Mouse (Mus musculus) heart, embryonic 15.5 days (tissue): Measurements from ENCODE around the gene Map2k6. TPM values are rescaled to one million over a fixed set of nuclear protein-coding genes. Genes with fewer than 3 reads are reported as not detected.

ENCODE experiments used
- ATAC-seq: fragments of 200-750 bp; cut with Nextera tagmentation; replicated peaks from 2 replicates; pipeline ENCODE4 v1.8.0; 2017; ENCODE audit warnings: low read depth, moderate TSS enrichment; ENCODE audit not compliant: insufficient number of reproducible peaks, insufficient read depth, low FRiP score
- H3K27ac ChIP-seq: fragments of 300-500 bp; sonication (generic); 2 replicates; pipeline ENCODE4 v1.5.1; 2015; ENCODE audit warnings: mild to moderate bottlenecking, inconsistent platforms
- H3K27me3 ChIP-seq: fragments of 300-500 bp; sonication (generic); 2 replicates; pipeline ENCODE4 v1.6.1; 2015; ENCODE audit warnings: inconsistent platforms
- H3K36me3 ChIP-seq: fragments of 300-500 bp; sonication (generic); 2 replicates; pipeline ENCODE4 v1.6.1; 2015; ENCODE audit warnings: mild to moderate bottlenecking, inconsistent platforms
- H3K4me1 ChIP-seq: fragments of 300-500 bp; sonication (generic); replicated peaks from 2 replicates; pipeline ENCODE4 v1.6.1; 2015; ENCODE audit warnings: inconsistent platforms
- H3K4me2 ChIP-seq: fragments of 300-500 bp; sonication (generic); 2 replicates; pipeline ENCODE4 v1.6.1; 2015; ENCODE audit warnings: inconsistent platforms, mild to moderate bottlenecking, moderate library complexity
- H3K4me3 ChIP-seq: fragments of 300-500 bp; sonication (generic); 2 replicates; pipeline ENCODE4 v1.5.1; 2015; ENCODE audit warnings: mild to moderate bottlenecking, inconsistent platforms
- H3K9ac ChIP-seq: fragments of 300-500 bp; sonication (generic); 2 replicates; pipeline ENCODE4 v1.6.1; 2015; ENCODE audit warnings: mild to moderate bottlenecking, inconsistent platforms
- H3K9me3 ChIP-seq: fragments of 300-500 bp; sonication (generic); replicated peaks from 2 replicates; pipeline ENCODE4 v1.6.1; 2016; ENCODE audit warnings: inconsistent platforms
- WGBS: fragments of 180-500 bp; shearing (Covaris S2); methylation state at CpG from one replicate; pipeline ENCODE4 v1.1.7; 2015; ENCODE audit warnings: mixed read lengths; 5-methylcytosine and 5-hydroxymethylcytosine counted together
- polyA plus RNA-seq: library from polyadenylated mRNA; unstranded; fragments of >200 nt; fragmentation: Nextera tagmentation; extraction: Ambion mirVana; gene quantifications from 2 replicates; pipeline ENCODE4 v1.2.1, GENCODE M21; 2015

The Map2k6 gene
- polyA plus RNA-seq, 1 experiment from 2014 or later = 13.5 TPM

DNA sequence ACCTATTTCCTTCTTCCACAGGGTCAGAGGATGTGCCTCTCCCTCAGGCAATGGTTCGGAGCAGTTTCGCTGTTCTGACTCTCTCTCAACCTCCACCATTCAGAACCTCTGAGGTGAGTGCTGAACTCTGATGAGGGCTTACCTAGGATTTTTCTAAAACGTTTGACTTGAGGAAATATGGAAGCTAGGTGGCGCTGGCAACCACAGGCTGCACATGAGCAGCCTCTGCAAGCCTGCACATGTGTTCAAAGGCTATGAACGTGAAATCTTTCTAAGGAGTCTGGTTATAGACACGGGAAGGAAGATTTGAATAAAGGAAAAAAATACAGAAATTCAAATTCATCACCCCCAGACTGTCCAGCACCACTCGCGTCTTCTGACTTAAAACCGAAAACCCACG, 173.6 kb downstream of the Map2k6 start:
- no peak overlapping the region for H3K27ac ChIP-seq
- H3K27me3 ChIP-seq = no peaks in the 10 kb centered on the region
- H3K4me1 ChIP-seq = no peaks in the 10 kb centered on the region
- WGBS = 50% methylated on average over 10 of the region's 10 CpGs
- H3K4me3 ChIP-seq = no peak overlapping the region
- H3K4me2 ChIP-seq = no peak overlapping the region
- H3K36me3 ChIP-seq = no peaks in the 10 kb centered on the region
- H3K9me3 ChIP-seq = no peaks in the 10 kb centered on the region
- no peak overlapping the region for H3K9ac ChIP-seq
- no peak for ATAC-seq

Other genes with a start within 250 kb of the Map2k6 start
- gene Abca9, start 230.9 kb upstream of the Map2k6 start, polyA plus RNA-seq = 3.8 TPM in 2 replicates
- 1.3 and 1.4 TPM in 2 replicates for gene Abca6, start 147.3 kb upstream of the Map2k6 start, polyA plus RNA-seq
- gene Abca5, start 61.4 kb upstream of the Map2k6 start, polyA plus RNA-seq = 2.7 and 2.8 TPM in 2 replicates